Mouse (Mus musculus) kidney, adult 9 months (tissue): Measurements from ENCODE around the gene Lgals3bp.
A peak's percentile ranks its signal among the peaks of the same experiment; 100 is the strongest.

Experiments
- DNase-seq: peaks from one replicate; pipeline ENCODE4 v3.0.0; 2022

The Lgals3bp gene

GRCm38 (mm10) chr11:118355640-118356039 lies 46.3 kb downstream of the Lgals3bp start, which contains the start of gene Timp2:
Gene Timp2 (minus strand): TSS chr11:118355740.
- DNase-seq = no peak

GRCm38 (mm10) chr11:118355205-118355604 lies 46.7 kb downstream of the Lgals3bp start:
- peak; percentile 63 for DNase-seq

- no peak for DNase-seq
Observed at GRCm38 (mm10) chr11:118354636-118355191, 47.2 kb downstream of the Lgals3bp start.

- no peak for DNase-seq
Observed at GRCm38 (mm10) chr11:118349494-118349893, 52.4 kb downstream of the Lgals3bp start.

- DNase-seq = peak; percentile 39
Observed at GRCm38 (mm10) chr11:118348877-118349276, 53.0 kb downstream of the Lgals3bp start.

- no peak for DNase-seq
Observed at GRCm38 (mm10) chr11:118348419-118348818, 53.5 kb downstream of the Lgals3bp start.

- no peak for DNase-seq
Observed at GRCm38 (mm10) chr11:118347911-118348310, 54.0 kb downstream of the Lgals3bp start.

GRCm38 (mm10) chr11:118347391-118347790 lies 54.5 kb downstream of the Lgals3bp start:
- no peak for DNase-seq

- no peak for DNase-seq
Observed at GRCm38 (mm10) chr11:118346395-118347096, 55.3 kb downstream of the Lgals3bp start.

- DNase-seq = no peak
Observed at GRCm38 (mm10) chr11:118345693-118346092, 56.2 kb downstream of the Lgals3bp start.

- no peak for DNase-seq
Observed at GRCm38 (mm10) chr11:118343629-118344028, 58.3 kb downstream of the Lgals3bp start.
